Mouse (Mus musculus): ENCODE measurements around the gene Swi5. TPM values are rescaled to one million over a fixed set of nuclear protein-coding genes. Genes with fewer than 3 reads are reported as not detected.

The Swi5 gene
- 264 TPM for polyA plus RNA-seq (2015; fragmentation: Illumina TruSeq; extraction: RNeasy Lipid Tissue Mini Kit (QIAGEN cat#74804); ENCODE audit: insufficient read depth, low replicate concordance)

DNA sequence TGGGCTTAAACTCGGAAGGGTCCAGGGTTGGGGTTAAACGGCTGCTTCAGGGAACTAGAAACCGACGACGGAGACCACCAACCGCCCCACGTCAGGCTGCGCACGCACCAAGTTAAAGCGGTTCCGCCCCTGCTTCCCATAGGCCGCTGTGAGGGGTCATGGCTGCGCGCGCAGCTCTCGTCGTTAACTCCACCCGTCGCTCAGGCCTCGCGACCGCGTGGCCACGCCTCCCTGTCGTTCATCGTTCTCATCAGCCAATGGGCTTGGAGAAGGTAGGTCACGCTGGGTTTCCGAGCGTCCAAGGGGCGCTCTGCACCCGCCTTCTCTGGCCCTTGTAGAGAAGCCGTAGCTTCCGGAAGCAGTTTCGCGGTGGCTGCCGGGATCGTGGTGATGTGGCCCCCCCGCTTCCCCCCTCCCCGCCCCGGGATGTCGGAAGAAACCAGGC is at the start of gene Swi5:
Gene Swi5 (minus strand): TSS at position 153 of the 445 bp plus-strand sequence.

DNA sequence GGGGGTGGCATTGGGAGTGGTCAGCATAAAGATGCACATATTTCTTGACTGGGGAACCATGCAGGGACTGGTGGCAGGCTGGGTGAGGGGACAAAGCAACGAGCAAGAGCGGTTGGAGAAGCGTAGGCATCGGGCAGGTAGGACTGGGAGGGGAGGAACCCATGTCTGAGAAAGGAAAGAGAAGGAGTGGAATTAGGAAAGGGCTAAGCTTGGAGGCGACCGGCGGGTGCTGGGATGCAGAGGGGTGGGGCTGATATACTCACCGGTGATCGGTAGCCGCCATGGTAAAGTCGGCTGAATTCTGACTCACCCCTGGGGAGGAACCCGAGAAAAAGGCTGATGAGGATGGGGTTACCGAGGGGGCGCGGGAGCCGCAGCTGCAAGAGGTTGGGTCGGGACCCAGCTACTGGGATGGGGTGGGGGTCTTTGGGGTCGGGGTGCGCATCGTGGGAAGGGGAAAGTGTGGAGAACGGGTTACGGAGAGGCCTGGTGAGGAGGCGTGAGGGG is 488 bp downstream of the Swi5 start, which contains the start of gene Golga2:
Gene Golga2 (plus strand): TSS at position 51 of the 507 bp plus-strand sequence.

DNA sequence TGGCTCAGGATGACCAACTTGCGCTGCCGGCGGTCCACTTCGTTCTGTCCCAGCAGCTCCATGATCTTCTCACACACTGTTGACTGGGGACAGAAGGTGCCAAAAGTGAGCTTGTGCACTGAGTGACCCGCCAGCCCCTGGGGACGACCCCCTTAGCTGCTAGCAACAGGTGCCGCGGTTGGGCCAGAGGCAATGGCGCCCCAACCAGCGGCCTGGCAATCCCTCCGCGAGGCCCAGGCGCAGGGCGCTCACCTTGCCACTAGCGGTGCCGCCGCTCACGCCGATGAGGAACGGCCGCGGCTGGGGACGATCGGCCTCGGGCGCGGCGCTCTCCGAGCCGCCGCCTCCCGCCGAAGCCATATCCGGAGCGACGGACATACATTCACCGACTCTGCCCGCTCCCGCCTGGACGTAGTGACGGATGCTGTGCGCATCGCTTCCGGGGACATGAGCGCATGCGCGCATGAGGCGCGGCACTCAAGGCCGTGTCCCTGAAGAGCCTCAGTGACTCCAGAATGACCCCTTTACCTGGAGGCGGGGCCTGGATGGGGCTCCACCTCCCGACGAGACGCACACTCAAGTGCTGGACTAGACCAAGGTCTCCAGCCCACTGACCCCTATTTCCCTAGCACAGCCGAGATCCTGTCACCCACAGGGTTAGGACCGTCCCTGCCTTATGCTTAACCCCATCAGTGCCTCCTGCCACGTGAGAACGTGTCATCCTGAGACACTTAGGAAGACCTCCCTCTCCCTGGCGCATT is 28.0 kb downstream of the Swi5 start, which contains the start of gene Uck1:
Gene Uck1 (minus strand): TSS at position 503 of the 761 bp plus-strand sequence.

DNA sequence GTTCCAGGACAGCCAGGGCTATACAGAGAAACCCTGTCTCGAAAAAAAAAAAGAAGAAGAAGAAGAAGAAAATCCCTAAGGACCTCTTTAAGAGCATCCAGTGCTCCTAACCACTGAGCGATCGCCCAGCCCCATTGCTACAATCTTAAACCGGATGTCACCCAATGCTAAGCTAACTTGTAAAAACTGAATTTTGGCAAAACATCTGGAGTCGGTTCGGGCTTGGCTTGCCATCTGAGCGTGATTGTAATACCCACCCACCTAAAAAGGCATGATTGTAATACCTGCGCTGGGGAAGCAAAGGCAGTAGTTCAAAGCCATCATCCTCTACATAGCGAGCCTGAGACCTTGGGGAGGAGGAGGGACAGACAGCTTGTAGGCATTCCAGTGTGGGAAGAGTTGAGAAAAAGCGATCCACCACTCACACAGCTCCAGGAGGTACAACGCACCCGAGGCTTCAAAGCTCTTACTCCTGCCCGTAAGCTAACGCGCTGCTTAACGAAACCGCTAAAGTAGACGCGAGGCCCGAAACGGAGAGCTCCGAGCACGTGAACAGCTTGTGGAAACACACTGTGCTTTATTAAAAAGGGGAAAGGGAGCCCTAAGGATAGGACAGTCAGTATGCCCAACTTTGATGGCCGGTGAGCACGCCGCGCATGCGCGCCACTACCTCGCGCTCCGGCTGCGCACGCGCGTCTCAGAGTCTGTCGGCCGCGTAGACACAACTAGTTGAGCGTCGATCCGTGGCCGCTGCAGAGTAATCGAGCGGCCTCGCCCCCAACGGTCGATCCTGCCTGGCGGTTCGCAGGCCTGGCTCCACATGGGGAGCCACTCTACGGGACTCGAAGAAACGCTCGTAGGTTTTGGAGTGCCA is 51.8 kb downstream of the Swi5 start, which contains the start of gene Pomt1:
Gene Pomt1 (plus strand): TSS at position 705 of the 874 bp plus-strand sequence.

Other genes with a start within 250 kb of the Swi5 start
- 28.3 TPM for gene Fam78a, start 203.2 kb downstream of the Swi5 start, polyA plus RNA-seq (2015; fragmentation: Illumina TruSeq; extraction: RNeasy Lipid Tissue Mini Kit (QIAGEN cat#74804); ENCODE audit: insufficient read depth, low replicate concordance)
- 0.22 TPM for gene Plpp7, start 192.5 kb downstream of the Swi5 start, polyA plus RNA-seq (2015; fragmentation: Illumina TruSeq; extraction: RNeasy Lipid Tissue Mini Kit (QIAGEN cat#74804); ENCODE audit: insufficient read depth, low replicate concordance)
- gene Prrc2b, start 137.0 kb downstream of the Swi5 start, polyA plus RNA-seq (2015; fragmentation: Illumina TruSeq; extraction: RNeasy Lipid Tissue Mini Kit (QIAGEN cat#74804); ENCODE audit: insufficient read depth, low replicate concordance): 36.5 TPM
- gene Pomt1, start 51.5 kb downstream of the Swi5 start, polyA plus RNA-seq (2015; fragmentation: Illumina TruSeq; extraction: RNeasy Lipid Tissue Mini Kit (QIAGEN cat#74804); ENCODE audit: insufficient read depth, low replicate concordance): 10.0 TPM
- gene Uck1, start 27.9 kb downstream of the Swi5 start, polyA plus RNA-seq (2015; fragmentation: Illumina TruSeq; extraction: RNeasy Lipid Tissue Mini Kit (QIAGEN cat#74804); ENCODE audit: insufficient read depth, low replicate concordance): 41.0 TPM
- 45.4 TPM for gene Golga2, start 691 bp downstream of the Swi5 start, polyA plus RNA-seq (2015; fragmentation: Illumina TruSeq; extraction: RNeasy Lipid Tissue Mini Kit (QIAGEN cat#74804); ENCODE audit: insufficient read depth, low replicate concordance)
- gene Ciz1, start 64.3 kb upstream of the Swi5 start, polyA plus RNA-seq (2015; fragmentation: Illumina TruSeq; extraction: RNeasy Lipid Tissue Mini Kit (QIAGEN cat#74804); ENCODE audit: insufficient read depth, low replicate concordance): 93.7 TPM
- 1.8 TPM for gene Dnm1, start 65.3 kb upstream of the Swi5 start, polyA plus RNA-seq (2015; fragmentation: Illumina TruSeq; extraction: RNeasy Lipid Tissue Mini Kit (QIAGEN cat#74804); ENCODE audit: insufficient read depth, low replicate concordance)
- 15.2 TPM for gene 1110008P14Rik, start 93.9 kb upstream of the Swi5 start, polyA plus RNA-seq (2015; fragmentation: Illumina TruSeq; extraction: RNeasy Lipid Tissue Mini Kit (QIAGEN cat#74804); ENCODE audit: insufficient read depth, low replicate concordance)
- gene Lcn2, start 100.2 kb upstream of the Swi5 start, polyA plus RNA-seq (2015; fragmentation: Illumina TruSeq; extraction: RNeasy Lipid Tissue Mini Kit (QIAGEN cat#74804); ENCODE audit: insufficient read depth, low replicate concordance): 8.3 TPM
- gene Ptges2, start 107.8 kb upstream of the Swi5 start, polyA plus RNA-seq (2015; fragmentation: Illumina TruSeq; extraction: RNeasy Lipid Tissue Mini Kit (QIAGEN cat#74804); ENCODE audit: insufficient read depth, low replicate concordance): 6.1 TPM
- 3.5 TPM for gene Naif1, start 162.4 kb upstream of the Swi5 start, polyA plus RNA-seq (2015; fragmentation: Illumina TruSeq; extraction: RNeasy Lipid Tissue Mini Kit (QIAGEN cat#74804); ENCODE audit: insufficient read depth, low replicate concordance)
- gene Slc25a25, start 163.4 kb upstream of the Swi5 start, polyA plus RNA-seq (2015; fragmentation: Illumina TruSeq; extraction: RNeasy Lipid Tissue Mini Kit (QIAGEN cat#74804); ENCODE audit: insufficient read depth, low replicate concordance): 8.4 TPM
- 28.0 TPM for gene Fam102a, start 247.3 kb upstream of the Swi5 start, polyA plus RNA-seq (2015; fragmentation: Illumina TruSeq; extraction: RNeasy Lipid Tissue Mini Kit (QIAGEN cat#74804); ENCODE audit: insufficient read depth, low replicate concordance)